Mouse (Mus musculus): ENCODE measurements at regions not wholly inside any gene's neighbourhood (a gene's known extent, or its start where the extent isn't known, plus 50 kb on each side); places are given as distances from the start of the nearest gene placed in this dataset.
A peak's percentile ranks its signal among the peaks of the same experiment; 100 is the strongest.

GRCm38 (mm10) chr11:38128851-38129250 lies 893.1 kb upstream of the Tenm2 start:
- no peaks in the 10 kb centered on the region for H3K27me3 ChIP-seq (ENCODE audit: control insufficient read depth, insufficient read depth, insufficient read length)
- no peak overlapping the region for H3K4me2 ChIP-seq (ENCODE audit: low read depth)
- no peak overlapping the region for H3K4me3 ChIP-seq
- TF ChIP-seq MYOG (IDR thresholded peaks at IDR 0.05; ENCODE audit: control insufficient read depth in 1 of 3, insufficient read depth in 1 of 3, insufficient read length in 2 of 3, low read depth in 2 of 3) (no peak), TCF12 (IDR thresholded peaks at IDR 0.05; ENCODE audit: insufficient read depth, poor library complexity, severe bottlenecking) (no peak), USF1 (IDR thresholded peaks at IDR 0.05; ENCODE audit: low read depth) (no peak), REST (IDR thresholded peaks at IDR 0.05; ENCODE audit: insufficient read depth, insufficient read length) (no peak), MYOD1 (IDR thresholded peaks at IDR 0.05; ENCODE audit: control insufficient read depth in 1 of 3, insufficient read length in 2 of 3, low read depth in 2 of 3) (no peak), MAX (IDR thresholded peaks at IDR 0.05; ENCODE audit: low read depth) (no peak), TCF3 (IDR thresholded peaks at IDR 0.05; ENCODE audit: insufficient read length, low read depth) (no peak), POLR2AphosphoS2 (IDR thresholded peaks at IDR 0.05; ENCODE audit: insufficient read length, low read depth) (no peak), E2F4 (IDR thresholded peaks at IDR 0.05; ENCODE audit: insufficient read depth) (no peak), CEBPB (IDR thresholded peaks at IDR 0.05; ENCODE audit: insufficient read depth, poor library complexity, severe bottlenecking) (no peak), POLR2A (IDR thresholded peaks at IDR 0.05; ENCODE audit: insufficient read length, low read depth) (no peak), SRF (IDR thresholded peaks at IDR 0.05; ENCODE audit: control insufficient read depth, insufficient read length, low read depth) (no peak)
- H3ac ChIP-seq (ENCODE audit: control insufficient read depth, insufficient read length): no peak overlapping the region
- no peaks in the 10 kb centered on the region for H3K79me2 ChIP-seq (ENCODE audit: control insufficient read depth, insufficient read depth)
- H3K36me3 ChIP-seq (ENCODE audit: control insufficient read depth, insufficient read depth): no peaks in the 10 kb centered on the region

DNA sequence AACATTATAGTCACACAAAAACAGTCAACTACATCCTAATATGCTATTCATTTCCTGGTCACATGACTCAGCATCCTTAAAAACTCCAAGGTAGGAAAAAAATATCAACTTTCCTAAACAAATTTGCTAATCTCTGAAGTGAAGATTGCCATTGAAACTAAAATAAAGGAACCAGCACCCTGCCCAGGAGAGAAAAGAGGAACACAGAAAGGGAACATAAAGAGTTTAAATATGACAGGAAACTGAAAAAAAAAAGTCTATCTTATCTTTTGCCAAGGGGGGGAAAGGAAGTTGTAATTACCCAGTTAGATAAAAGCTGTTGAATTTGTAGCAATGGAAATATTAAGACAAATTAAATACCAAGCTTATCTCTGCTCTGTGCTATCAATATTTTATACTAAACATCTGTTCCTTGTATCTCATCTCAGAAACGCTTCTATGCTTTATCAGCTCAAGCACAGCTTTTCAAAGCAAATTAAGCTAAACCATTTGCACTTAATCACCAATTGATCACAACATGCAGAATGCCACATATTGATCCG lies 888.1 kb upstream of the Tenm2 start:
- Histone ChIP-seq H3K27me3 (ENCODE audit: control insufficient read depth, insufficient read depth, insufficient read length) (no peaks in the 10 kb centered on the region), H3ac (ENCODE audit: control insufficient read depth, insufficient read length) (no peak overlapping the region), H3K36me3 (ENCODE audit: control insufficient read depth, insufficient read depth) (no peaks in the 10 kb centered on the region), H3K4me2 (ENCODE audit: low read depth) (no peak overlapping the region), H3K79me2 (ENCODE audit: control insufficient read depth, insufficient read depth) (no peaks in the 10 kb centered on the region), H3K4me3 (no peak overlapping the region)
- TF ChIP-seq E2F4 (IDR thresholded peaks at IDR 0.05; ENCODE audit: insufficient read depth) (no peak), TCF3 (IDR thresholded peaks at IDR 0.05; ENCODE audit: insufficient read length, low read depth) (no peak), POLR2A (IDR thresholded peaks at IDR 0.05; ENCODE audit: insufficient read length, low read depth) (no peak), CEBPB (IDR thresholded peaks at IDR 0.05; ENCODE audit: insufficient read depth, poor library complexity, severe bottlenecking) (no peak), MYOG (IDR thresholded peaks at IDR 0.05; ENCODE audit: control insufficient read depth in 1 of 3, insufficient read depth in 1 of 3, insufficient read length in 2 of 3, low read depth in 2 of 3) (no peak), REST (IDR thresholded peaks at IDR 0.05; ENCODE audit: insufficient read depth, insufficient read length) (no peak), TCF12 (IDR thresholded peaks at IDR 0.05; ENCODE audit: insufficient read depth, poor library complexity, severe bottlenecking) (no peak), USF1 (IDR thresholded peaks at IDR 0.05; ENCODE audit: low read depth) (no peak), SRF (IDR thresholded peaks at IDR 0.05; ENCODE audit: control insufficient read depth, insufficient read length, low read depth) (no peak), MYOD1 (IDR thresholded peaks at IDR 0.05; ENCODE audit: control insufficient read depth in 1 of 3, insufficient read length in 2 of 3, low read depth in 2 of 3) (no peak), MAX (IDR thresholded peaks at IDR 0.05; ENCODE audit: low read depth) (no peak), POLR2AphosphoS2 (IDR thresholded peaks at IDR 0.05; ENCODE audit: insufficient read length, low read depth) (no peak)

- Histone ChIP-seq H3K79me2 (ENCODE audit: control insufficient read depth, insufficient read depth) (no peaks in the 10 kb centered on the region), H3K27me3 (ENCODE audit: control insufficient read depth, insufficient read depth, insufficient read length) (no peaks in the 10 kb centered on the region), H3ac (ENCODE audit: control insufficient read depth, insufficient read length) (no peak overlapping the region), H3K36me3 (ENCODE audit: control insufficient read depth, insufficient read depth) (no peaks in the 10 kb centered on the region), H3K4me3 (no peak overlapping the region), H3K4me2 (ENCODE audit: low read depth) (peak overlapping the region; percentile 18)
- no peak for TF ChIP-seq TCF12 (IDR thresholded peaks at IDR 0.05; ENCODE audit: insufficient read depth, poor library complexity, severe bottlenecking)
- no peak for TF ChIP-seq POLR2AphosphoS2 (IDR thresholded peaks at IDR 0.05; ENCODE audit: insufficient read length, low read depth)
- no peak for TF ChIP-seq CEBPB (IDR thresholded peaks at IDR 0.05; ENCODE audit: insufficient read depth, poor library complexity, severe bottlenecking)
- peak; percentile 85 for TF ChIP-seq USF1 (IDR thresholded peaks at IDR 0.05; ENCODE audit: low read depth)
Measured at GRCm38 (mm10) chr11:38122474-38122873, 886.7 kb upstream of the Tenm2 start.

- H3K27me3 ChIP-seq (ENCODE audit: control insufficient read depth, insufficient read depth, insufficient read length): no peaks in the 10 kb centered on the region
- no peaks in the 10 kb centered on the region for H3K79me2 ChIP-seq (ENCODE audit: control insufficient read depth, insufficient read depth)
- H3K4me3 ChIP-seq: no peak overlapping the region
- TF ChIP-seq CEBPB (IDR thresholded peaks at IDR 0.05; ENCODE audit: insufficient read depth, poor library complexity, severe bottlenecking) (no peak), REST (IDR thresholded peaks at IDR 0.05; ENCODE audit: insufficient read depth, insufficient read length) (no peak), POLR2AphosphoS2 (IDR thresholded peaks at IDR 0.05; ENCODE audit: insufficient read length, low read depth) (no peak)
- H3ac ChIP-seq (ENCODE audit: control insufficient read depth, insufficient read length): no peak overlapping the region
- H3K36me3 ChIP-seq (ENCODE audit: control insufficient read depth, insufficient read depth): no peaks in the 10 kb centered on the region
- H3K4me2 ChIP-seq (ENCODE audit: low read depth): no peak overlapping the region
Measured at GRCm38 (mm10) chr11:38121051-38121616, 885.4 kb upstream of the Tenm2 start.

DNA sequence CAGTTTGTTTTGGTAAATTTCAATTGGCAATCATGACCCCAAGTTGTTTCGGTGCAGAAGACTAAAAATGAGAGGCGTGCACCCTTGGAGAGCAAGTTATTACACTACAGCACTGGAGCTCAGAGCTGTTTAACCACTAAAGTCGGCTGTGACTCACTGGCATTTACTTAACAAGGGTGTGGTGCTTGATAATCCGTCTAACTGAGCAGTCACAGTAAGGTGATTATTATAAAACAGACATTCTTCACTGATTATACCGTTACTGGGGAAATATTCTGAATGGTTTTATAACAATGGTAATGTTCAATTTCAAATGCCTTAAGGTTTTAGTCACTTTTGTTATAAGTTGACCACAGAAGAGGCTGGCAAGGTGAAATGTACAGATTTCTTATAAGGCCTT lies 882.0 kb upstream of the Tenm2 start:
- TF ChIP-seq TCF12 (IDR thresholded peaks at IDR 0.05; ENCODE audit: insufficient read depth, poor library complexity, severe bottlenecking): no peak
- no peak for TF ChIP-seq SRF (IDR thresholded peaks at IDR 0.05; ENCODE audit: control insufficient read depth, insufficient read length, low read depth)
- no peak for TF ChIP-seq MYOD1 (IDR thresholded peaks at IDR 0.05; ENCODE audit: control insufficient read depth in 1 of 3, insufficient read length in 2 of 3, low read depth in 2 of 3)
- no peak for TF ChIP-seq USF1 (IDR thresholded peaks at IDR 0.05; ENCODE audit: low read depth)
- TF ChIP-seq POLR2AphosphoS2 (IDR thresholded peaks at IDR 0.05; ENCODE audit: insufficient read length, low read depth): no peak
- no peaks in the 10 kb centered on the region for H3K27me3 ChIP-seq (ENCODE audit: control insufficient read depth, insufficient read depth, insufficient read length)
- no peak overlapping the region for H3K4me2 ChIP-seq (ENCODE audit: low read depth)

More for the DNA sequence above, 882.0 kb upstream of the Tenm2 start:
- H3K79me2 ChIP-seq (ENCODE audit: control insufficient read depth, insufficient read depth): no peaks in the 10 kb centered on the region
- H3K36me3 ChIP-seq (ENCODE audit: control insufficient read depth, insufficient read depth): no peaks in the 10 kb centered on the region
- H3ac ChIP-seq (ENCODE audit: control insufficient read depth, insufficient read length): no peak overlapping the region
- H3K4me3 ChIP-seq: no peak overlapping the region
